Mouse (Mus musculus): ENCODE measurements around the gene Pdhb.
"Not testable (repeated sequence)": the region's sequence is repeated elsewhere in the genome, so short reads cannot be mapped to it uniquely, and the experiment has no call there.

The Pdhb gene

GRCm38 (mm10) chr14:8139724-8140710 is 32.8 kb downstream of the Pdhb start:
- no peak for DNase-seq (ENCODE audit: low read depth, low spot score)

GRCm38 (mm10) chr14:8135130-8135529 is 37.7 kb downstream of the Pdhb start:
- DNase-seq (ENCODE audit: low read depth, low spot score) = no peak

GRCm38 (mm10) chr14:8134234-8134633 is 38.6 kb downstream of the Pdhb start:
- DNase-seq (ENCODE audit: low read depth, low spot score) = no peak

GRCm38 (mm10) chr14:8132789-8133188 is 40.0 kb downstream of the Pdhb start:
- no peak for DNase-seq (ENCODE audit: low read depth, low spot score)

- no peak for DNase-seq (ENCODE audit: low read depth, low spot score)
These were observed 44.9 kb downstream of the Pdhb start for GRCm38 (mm10) chr14:8127971-8128370.

DNA sequence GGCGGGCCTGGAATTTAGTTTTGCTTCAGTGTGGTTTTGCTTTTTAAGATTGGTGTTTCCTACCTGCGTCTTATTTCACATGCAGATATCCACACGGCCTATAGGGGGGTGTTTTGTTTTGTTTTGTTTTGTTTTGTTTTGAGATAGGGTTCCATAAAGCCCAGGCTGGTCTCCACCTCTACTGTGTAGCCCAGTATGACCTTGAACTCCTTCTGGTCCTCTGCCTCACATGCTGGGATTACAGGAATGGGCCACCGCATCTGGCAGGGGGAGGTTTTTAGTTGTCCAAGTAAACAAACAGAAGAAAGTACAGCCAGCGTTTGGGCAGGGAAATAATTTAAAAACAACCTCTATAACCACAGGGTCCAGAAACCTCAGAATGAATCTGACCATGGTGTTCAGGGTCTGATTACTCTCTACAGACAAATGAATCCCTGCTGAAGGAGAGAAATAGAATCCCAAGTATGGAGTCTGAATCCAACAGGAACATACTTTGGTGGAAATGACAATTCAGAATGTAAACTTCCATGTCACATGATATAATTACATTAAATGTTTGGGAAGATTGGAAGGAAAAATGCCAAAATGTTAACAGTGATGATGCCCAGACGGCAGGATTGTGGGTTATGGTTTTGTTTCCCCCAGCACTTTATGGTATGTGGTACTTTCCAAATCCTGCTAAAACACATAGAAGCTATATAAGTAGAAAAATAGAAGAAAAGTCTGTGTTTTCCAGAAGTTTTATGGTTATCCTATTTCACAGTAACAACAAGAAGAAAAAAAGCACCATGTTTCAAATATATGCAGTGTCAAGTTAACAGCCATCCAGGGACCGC is 48.6 kb downstream of the Pdhb start:
- no peak for DNase-seq (ENCODE audit: low read depth, low spot score)

DNA sequence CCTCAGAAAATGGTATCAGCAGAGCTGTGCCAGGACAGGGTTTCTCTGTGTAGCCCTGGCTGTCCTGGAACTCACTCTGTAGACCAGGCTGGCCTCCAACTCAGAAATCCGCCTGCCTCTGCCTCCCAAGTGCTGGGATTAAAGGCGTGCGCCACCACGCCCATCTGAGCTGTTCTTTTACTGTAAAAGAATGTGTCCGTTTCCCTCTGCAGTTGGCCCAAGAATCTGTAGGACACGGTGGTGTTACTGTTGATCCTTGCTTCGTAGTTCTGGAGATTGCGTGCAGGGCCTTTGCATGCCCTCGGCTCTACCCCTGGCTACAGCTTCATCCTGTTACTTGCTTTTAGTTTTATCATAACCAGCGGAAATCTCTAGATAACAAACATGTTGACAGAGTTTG is 49.2 kb downstream of the Pdhb start:
- not testable (repeated sequence) for DNase-seq (ENCODE audit: low read depth, low spot score)

DNA sequence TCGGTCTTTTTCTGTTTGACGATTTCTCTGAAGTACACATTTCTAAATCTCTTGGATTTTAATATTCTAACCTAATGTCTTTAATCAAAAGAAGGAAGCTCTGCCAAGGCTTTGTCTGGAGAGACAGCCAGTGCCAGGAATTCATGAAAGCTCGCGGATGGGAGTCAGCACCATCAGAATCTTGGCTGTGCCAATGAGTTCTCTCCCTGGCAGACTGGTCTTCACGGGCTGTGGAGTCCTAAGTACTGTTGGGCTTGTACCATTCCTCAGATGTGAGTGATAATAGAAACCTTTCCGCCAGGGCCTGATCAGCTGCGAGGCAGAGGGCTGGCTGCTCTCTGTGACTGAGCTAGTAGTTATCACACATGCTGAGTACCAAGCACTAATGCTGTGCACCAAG is 49.7 kb downstream of the Pdhb start:
- DNase-seq (ENCODE audit: low read depth, low spot score) = no peak

- DNase-seq (ENCODE audit: low read depth, low spot score) = no peak
These were observed 52.9 kb downstream of the Pdhb start for GRCm38 (mm10) chr14:8119904-8120303.

DNA sequence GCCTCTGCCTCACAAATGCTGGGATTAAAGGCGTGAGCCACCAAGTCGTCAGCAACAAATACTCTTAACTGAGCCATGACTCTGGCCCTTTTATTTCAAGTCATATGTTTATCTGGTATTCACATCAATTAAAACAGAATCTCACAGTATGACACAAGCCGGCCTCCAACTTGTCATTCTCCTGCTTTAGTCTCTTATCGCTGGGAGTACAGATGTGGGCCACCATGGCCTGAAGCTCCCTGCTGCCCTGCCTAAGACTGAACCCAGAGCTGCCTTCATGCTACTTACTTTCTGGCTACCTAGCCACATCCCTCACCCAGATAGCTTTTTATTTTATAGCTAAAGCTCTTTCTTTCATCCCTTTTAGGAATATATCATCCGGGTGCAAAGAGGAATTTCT is 53.4 kb downstream of the Pdhb start:
- DNase-seq (ENCODE audit: low read depth, low spot score) = no peak

DNA sequence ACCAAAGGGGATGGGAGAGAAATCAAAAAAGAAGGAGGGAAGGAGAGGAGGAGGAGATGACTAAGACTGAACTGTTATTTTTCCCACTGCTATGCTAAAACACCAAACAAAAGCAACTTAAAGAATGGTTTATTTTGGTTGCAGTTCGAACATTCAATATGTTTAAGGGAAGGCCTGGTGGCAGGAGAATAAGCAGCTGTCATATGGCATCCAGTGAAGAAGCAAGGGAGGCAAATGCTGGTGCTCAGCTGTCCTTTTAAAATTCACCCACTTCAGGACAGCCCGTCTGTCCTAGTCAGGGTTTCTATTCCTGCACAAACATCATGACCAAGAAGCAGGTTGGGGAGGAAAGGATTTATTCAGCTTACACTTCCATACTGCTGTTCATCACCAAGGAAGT is 55.5 kb downstream of the Pdhb start:
- no peak for DNase-seq (ENCODE audit: low read depth, low spot score)
